Mouse (Mus musculus): ENCODE results near the gene Adcy2. TPM values are rescaled to one million over a fixed set of nuclear protein-coding genes. Genes with fewer than 3 reads are reported as not detected.

Gene Adcy2
- polyA plus RNA-seq, 1 experiment = 98.5 TPM

- TF ChIP-seq POLR2A (IDR thresholded peaks at IDR 0.05; ENCODE audit: extremely low read depth, insufficient read depth, low read length) = no peak
- no peak for TF ChIP-seq CTCF (IDR thresholded peaks at IDR 0.05; ENCODE audit: extremely low read depth, insufficient read depth, low read length)
- no peak overlapping the region for H3K4me3 ChIP-seq (ENCODE audit: insufficient read depth, low read length)
- H3K4me1 ChIP-seq (ENCODE audit: control insufficient read depth, insufficient read depth, low read length) = peaks cover 2% of the 10 kb centered on the region
- no peak overlapping the region for H3K27ac ChIP-seq (ENCODE audit: insufficient read depth, low read length)
Measured at GRCm38 (mm10) chr13:68585441-68585840, 413.9 kb downstream of the Adcy2 start.

GRCm38 (mm10) chr13:68583961-68584360 is 415.4 kb downstream of the Adcy2 start:
- no peak for TF ChIP-seq CTCF (IDR thresholded peaks at IDR 0.05; ENCODE audit: extremely low read depth, insufficient read depth, low read length)
- TF ChIP-seq POLR2A (IDR thresholded peaks at IDR 0.05; ENCODE audit: extremely low read depth, insufficient read depth, low read length) = no peak
- Histone ChIP-seq H3K27ac (ENCODE audit: insufficient read depth, low read length) (no peak overlapping the region), H3K4me3 (ENCODE audit: insufficient read depth, low read length) (no peak overlapping the region), H3K4me1 (ENCODE audit: control insufficient read depth, insufficient read depth, low read length) (peaks cover 2% of the 10 kb centered on the region)

GRCm38 (mm10) chr13:68582517-68582780 is 416.9 kb downstream of the Adcy2 start:
- H3K27ac ChIP-seq (ENCODE audit: insufficient read depth, low read length) = 0 out of 2 replicates have a peak overlapping the region, but pooled peaks have one; percentile 22
- H3K4me3 ChIP-seq (ENCODE audit: insufficient read depth, low read length) = peak overlapping the region; percentile 88
- peaks cover 2% of the 10 kb centered on the region for H3K4me1 ChIP-seq (ENCODE audit: control insufficient read depth, insufficient read depth, low read length)
- no peak for TF ChIP-seq CTCF (IDR thresholded peaks at IDR 0.05; ENCODE audit: extremely low read depth, insufficient read depth, low read length)
- no peak for TF ChIP-seq POLR2A (IDR thresholded peaks at IDR 0.05; ENCODE audit: extremely low read depth, insufficient read depth, low read length)

DNA sequence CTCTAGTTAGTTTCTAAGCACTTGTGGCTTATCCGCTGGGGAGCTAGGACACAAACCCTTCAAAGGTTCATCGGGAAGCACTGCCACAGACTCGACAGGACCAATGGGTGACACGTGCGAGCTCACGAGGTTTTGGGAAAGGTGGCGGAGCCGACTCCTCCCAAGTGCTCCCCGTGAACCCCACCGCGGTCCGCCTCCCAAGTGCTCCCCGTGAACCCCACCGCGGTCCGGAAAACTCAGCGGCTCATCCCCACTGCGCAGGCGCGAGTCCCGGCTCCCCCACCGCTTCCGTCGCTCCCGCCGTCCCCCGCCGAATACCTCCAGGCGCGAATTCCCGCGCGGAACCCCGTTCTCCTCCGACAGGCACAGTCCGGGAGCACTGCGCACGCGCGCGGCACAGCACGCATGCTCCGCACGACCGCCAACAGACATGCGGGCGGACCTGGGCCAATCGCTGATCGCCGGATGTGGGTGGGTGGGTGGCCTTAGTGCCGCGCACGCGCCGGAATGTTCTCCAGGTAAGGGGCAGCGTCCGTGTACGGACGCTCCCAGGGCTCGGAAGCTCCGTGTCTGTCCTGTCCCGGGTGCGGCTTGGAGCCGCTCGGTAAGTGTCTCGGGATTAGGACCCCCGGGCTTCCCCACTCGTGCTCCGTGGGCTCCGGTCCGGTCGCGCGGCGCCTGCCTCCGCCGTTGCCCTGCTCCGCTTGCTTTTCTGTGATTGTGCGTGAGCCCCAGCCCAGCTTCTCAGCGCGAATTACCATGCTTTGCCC is 417.4 kb downstream of the Adcy2 start, which contains the start of the genes Mtrr and Fastkd3:
Mtrr (minus strand) TSS at position 403 of the 770 bp plus-strand sequence.
Fastkd3 (plus strand) TSS at position 488 of the 770 bp plus-strand sequence.
- peak within 1 kb of the TSS; percentile 88 for H3K4me3 ChIP-seq (ENCODE audit: insufficient read depth, low read length)
- peaks cover 2% of the 10 kb centered on the region for H3K4me1 ChIP-seq (ENCODE audit: control insufficient read depth, insufficient read depth, low read length)
- H3K27ac ChIP-seq (ENCODE audit: insufficient read depth, low read length) = 0 out of 2 replicates have a peak within 1 kb of the TSS, but pooled peaks have one; percentile 22
- no peak for TF ChIP-seq CTCF (IDR thresholded peaks at IDR 0.05; ENCODE audit: extremely low read depth, insufficient read depth, low read length)
- TF ChIP-seq POLR2A (IDR thresholded peaks at IDR 0.05; ENCODE audit: extremely low read depth, insufficient read depth, low read length) = peak; percentile 85

DNA sequence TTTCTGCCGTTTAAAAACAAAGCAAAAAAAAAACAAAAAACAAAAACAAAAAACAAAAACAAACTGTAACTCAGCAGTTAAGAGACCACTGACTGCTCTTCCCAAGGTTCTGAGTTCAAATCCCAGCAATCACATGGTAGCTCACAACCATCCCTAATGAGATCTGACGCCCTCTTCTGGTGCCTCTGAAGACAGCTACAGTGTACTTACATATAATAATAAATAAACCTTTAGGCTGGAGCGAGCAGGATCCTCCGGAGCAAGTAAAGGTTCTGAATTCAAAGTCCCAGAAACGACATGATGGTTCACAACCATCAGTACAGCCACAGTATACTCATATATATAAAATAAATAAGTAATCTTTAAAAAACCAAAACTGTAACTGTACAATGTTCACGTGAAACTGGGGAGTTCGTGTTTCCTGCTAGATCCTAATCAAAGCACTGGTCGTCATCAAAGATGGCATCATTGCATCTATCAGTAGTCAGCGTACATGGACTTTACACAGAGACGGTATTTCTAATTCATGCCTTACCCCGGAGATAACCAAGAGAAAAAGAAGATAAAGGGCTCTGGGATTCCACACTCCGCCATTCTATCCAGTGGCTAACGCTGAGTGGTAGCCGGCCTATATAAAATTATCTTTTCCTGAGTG is 418.1 kb downstream of the Adcy2 start:
- H3K4me1 ChIP-seq (ENCODE audit: control insufficient read depth, insufficient read depth, low read length) = peaks cover 2% of the 10 kb centered on the region
- H3K4me3 ChIP-seq (ENCODE audit: insufficient read depth, low read length) = peak overlapping the region; percentile 88
- TF ChIP-seq CTCF (IDR thresholded peaks at IDR 0.05; ENCODE audit: extremely low read depth, insufficient read depth, low read length) (no peak), POLR2A (IDR thresholded peaks at IDR 0.05; ENCODE audit: extremely low read depth, insufficient read depth, low read length) (no peak)
- H3K27ac ChIP-seq (ENCODE audit: insufficient read depth, low read length) = no peak overlapping the region

DNA sequence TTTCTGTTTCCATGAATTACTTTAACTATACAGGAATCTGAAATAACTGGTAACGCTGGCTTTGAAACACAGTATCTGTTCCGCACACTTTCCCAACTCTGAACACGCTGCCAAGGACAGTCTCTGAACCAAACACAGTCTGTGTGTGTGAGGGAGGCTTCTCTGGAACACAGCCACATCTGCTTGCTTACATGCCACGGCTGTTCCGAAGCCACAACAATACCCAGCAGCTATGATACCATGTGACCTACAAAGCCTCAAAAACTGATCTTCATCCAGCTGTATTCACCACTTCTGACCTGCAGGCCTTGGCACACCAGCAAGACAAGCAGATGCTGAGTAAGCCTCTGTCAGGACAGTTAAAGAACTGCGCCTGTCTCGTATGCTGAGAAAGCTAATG is 421.4 kb downstream of the Adcy2 start:
- Histone ChIP-seq H3K4me1 (ENCODE audit: control insufficient read depth, insufficient read depth, low read length) (peaks cover 2% of the 10 kb centered on the region), H3K4me3 (ENCODE audit: insufficient read depth, low read length) (no peak overlapping the region), H3K27ac (ENCODE audit: insufficient read depth, low read length) (peak overlapping the region; percentile 14; the same call in 1 of the 2 replicates)
- TF ChIP-seq POLR2A (IDR thresholded peaks at IDR 0.05; ENCODE audit: extremely low read depth, insufficient read depth, low read length) (no peak), CTCF (IDR thresholded peaks at IDR 0.05; ENCODE audit: extremely low read depth, insufficient read depth, low read length) (no peak)

DNA sequence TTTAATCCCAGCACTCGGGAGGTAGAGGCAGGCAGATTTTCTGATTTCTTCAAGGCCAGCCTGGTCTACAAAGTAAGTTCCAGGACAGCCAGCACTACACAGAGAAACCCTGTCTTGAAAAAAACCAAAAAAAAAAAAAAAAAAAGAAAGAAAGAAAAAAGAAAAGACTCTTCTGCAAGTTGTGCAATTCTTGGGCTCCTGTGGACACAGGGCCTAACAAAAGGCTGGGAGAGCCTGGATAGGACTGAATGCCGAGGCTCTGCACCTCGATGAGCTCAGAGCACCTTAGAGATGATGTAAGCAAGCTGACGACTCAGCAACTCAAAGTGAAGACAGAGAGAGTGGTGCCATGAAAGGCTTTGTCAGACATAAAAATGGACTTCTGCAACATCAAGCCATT is 424.9 kb downstream of the Adcy2 start:
- no peaks in the 10 kb centered on the region; the same call in 1 of the 2 replicates for H3K4me1 ChIP-seq (ENCODE audit: control insufficient read depth, insufficient read depth, low read length)
- no peak for TF ChIP-seq POLR2A (IDR thresholded peaks at IDR 0.05; ENCODE audit: extremely low read depth, insufficient read depth, low read length)
- no peak for TF ChIP-seq CTCF (IDR thresholded peaks at IDR 0.05; ENCODE audit: extremely low read depth, insufficient read depth, low read length)
- no peak overlapping the region for H3K4me3 ChIP-seq (ENCODE audit: insufficient read depth, low read length)
- no peak overlapping the region for H3K27ac ChIP-seq (ENCODE audit: insufficient read depth, low read length)

GRCm38 (mm10) chr13:68572966-68573913 is 426.1 kb downstream of the Adcy2 start:
- no peak for TF ChIP-seq CTCF (IDR thresholded peaks at IDR 0.05; ENCODE audit: extremely low read depth, insufficient read depth, low read length)
- no peak for TF ChIP-seq POLR2A (IDR thresholded peaks at IDR 0.05; ENCODE audit: extremely low read depth, insufficient read depth, low read length)
- Histone ChIP-seq H3K4me3 (ENCODE audit: insufficient read depth, low read length) (no peak overlapping the region), H3K4me1 (ENCODE audit: control insufficient read depth, insufficient read depth, low read length) (no peaks in the 10 kb centered on the region; the same call in 1 of the 2 replicates), H3K27ac (ENCODE audit: insufficient read depth, low read length) (no peak overlapping the region)

DNA sequence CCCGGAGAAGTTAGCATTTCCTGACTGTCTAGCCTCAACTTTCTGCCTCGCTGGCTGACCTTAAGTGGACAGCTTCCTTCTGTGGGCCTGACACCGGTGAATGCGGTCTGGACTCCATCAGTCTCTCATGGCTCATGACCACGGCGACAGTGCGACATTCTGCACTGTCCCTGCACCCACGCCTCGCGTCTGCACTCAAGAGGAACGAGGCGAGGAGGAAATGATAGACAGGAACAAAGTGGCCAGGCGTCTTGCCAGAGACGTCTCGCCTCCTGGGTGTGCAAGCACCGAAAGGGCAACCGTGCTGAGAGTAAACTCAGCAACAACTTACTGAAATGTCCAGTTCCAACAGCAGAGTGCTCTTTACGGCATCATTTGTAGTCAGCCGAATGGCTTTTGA is 427.1 kb downstream of the Adcy2 start:
- Histone ChIP-seq H3K27ac (ENCODE audit: insufficient read depth, low read length) (no peak overlapping the region), H3K4me3 (ENCODE audit: insufficient read depth, low read length) (no peak overlapping the region), H3K4me1 (ENCODE audit: control insufficient read depth, insufficient read depth, low read length) (no peaks in the 10 kb centered on the region)
- TF ChIP-seq POLR2A (IDR thresholded peaks at IDR 0.05; ENCODE audit: extremely low read depth, insufficient read depth, low read length) = no peak
- no peak for TF ChIP-seq CTCF (IDR thresholded peaks at IDR 0.05; ENCODE audit: extremely low read depth, insufficient read depth, low read length)

Measured in cortical plate, adult 2 months (tissue).